Mouse (Mus musculus) spleen, adult 2 months (tissue): ENCODE measurements around the gene Jmjd6.

Source experiments
- CTCF ChIP-seq: fragments of 200-500 bp; IDR thresholded peaks from 2 replicates; pipeline ENCODE4 v1.5.1; 2011; ENCODE audit warnings: mild to moderate bottlenecking, inconsistent platforms; ENCODE audit not compliant: insufficient read depth, insufficient read length, insufficient replicate concordance; ENCODE audit errors: extremely low read depth
- POLR2A ChIP-seq: fragments of 200-500 bp; IDR thresholded peaks from 2 replicates; pipeline ENCODE4 v1.6.1; 2011; ENCODE audit warnings: low read depth, low read length, inconsistent platforms

DNA sequence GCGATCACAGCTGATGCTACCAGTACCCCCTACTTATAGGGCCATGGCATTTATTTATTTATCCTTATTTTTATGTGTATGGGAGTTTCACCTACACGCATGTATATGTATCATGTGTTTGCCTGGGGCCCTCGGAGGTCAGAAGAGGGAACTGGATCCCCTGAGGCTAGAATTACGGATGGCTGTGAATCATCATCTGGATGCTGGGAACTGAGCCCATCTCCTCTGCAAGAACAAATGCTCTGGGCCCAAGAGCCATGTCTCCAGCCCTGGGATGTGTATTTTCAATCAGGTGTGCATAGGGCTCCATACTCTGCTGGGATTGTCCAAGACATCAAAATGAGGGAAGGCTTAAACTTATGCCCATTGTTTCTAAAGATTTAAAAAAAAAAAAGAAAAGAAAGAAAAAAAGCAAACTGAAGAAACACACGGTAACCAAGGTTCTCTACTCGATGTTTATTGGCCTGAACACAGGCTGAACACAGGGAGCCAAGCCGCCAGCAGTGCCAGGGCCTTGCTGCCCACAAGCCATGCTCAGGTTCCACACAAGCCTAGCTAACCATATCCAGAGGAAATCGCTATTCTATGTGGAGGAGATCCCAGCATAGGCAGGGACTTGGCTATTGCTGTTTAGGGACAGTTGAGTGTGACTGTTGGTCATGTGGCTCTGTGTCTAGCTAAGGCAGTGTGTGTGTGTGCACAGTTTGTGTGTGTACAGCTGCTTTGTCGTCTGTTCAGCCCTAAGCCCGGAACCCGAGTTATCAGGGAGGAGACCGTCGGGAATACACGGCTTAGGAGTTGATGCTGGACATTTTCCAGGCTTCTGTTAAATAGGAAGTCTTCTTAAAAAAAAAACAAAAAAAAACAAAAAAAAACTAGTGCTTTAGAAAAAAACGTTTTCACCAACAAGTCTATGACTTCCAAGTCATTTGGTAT is 36.8 kb downstream of the Jmjd6 start:
- no peak for TF ChIP-seq POLR2A
- TF ChIP-seq CTCF = no peak
